Mouse (Mus musculus) megakaryocyte, embryonic 14.5 days (primary cell): ENCODE results near the gene Clic4. TPM values are rescaled to one million over a fixed set of nuclear protein-coding genes. Genes with fewer than 3 reads are reported as not detected.
A peak's percentile ranks its signal among the peaks of the same experiment; 100 is the strongest.

Source experiments
- H3K27me3 ChIP-seq: replicated peaks from 2 replicates; pipeline ENCODE3; 2012; ENCODE audit warnings: inconsistent platforms
- H3K36me3 ChIP-seq: replicated peaks from 2 replicates; pipeline ENCODE3; 2012; ENCODE audit warnings: low read length, inconsistent platforms, mixed read lengths
- H3K4me1 ChIP-seq: 2 replicates; pipeline ENCODE4 v1.6.1; 2012; ENCODE audit warnings: inconsistent platforms
- H3K4me3 ChIP-seq: replicated peaks from 2 replicates; pipeline ENCODE3; 2012; ENCODE audit warnings: moderate library complexity, mild to moderate bottlenecking, inconsistent platforms
- H3K9me3 ChIP-seq: 2 replicates; pipeline ENCODE4 v1.6.1; 2012; ENCODE audit warnings: inconsistent platforms
- FLI1 ChIP-seq: IDR thresholded peaks from 2 replicates; pipeline ENCODE4 v1.6.1; 2012; ENCODE audit warnings: low read length, inconsistent platforms, mixed read lengths
- GATA1 ChIP-seq: IDR thresholded peaks from 3 replicates; pipeline ENCODE4 v1.6.1; 2012; ENCODE audit warnings: mixed read lengths, low read length, inconsistent platforms, borderline replicate concordance
- polyA plus RNA-seq: library from polyadenylated mRNA; stranded (reverse); fragments of >175 nt; gene quantifications from 2 replicates; pipeline ENCODE4 v1.2.3, GENCODE M21; 2012; ENCODE audit warnings: low replicate concordance; ENCODE audit not compliant: insufficient read depth

Clic4 gene
- polyA plus RNA-seq, 1 experiment = 27.6 TPM

- Histone ChIP-seq H3K27me3 (no peaks in the 10 kb centered on the region), H3K9me3 (no peaks in the 10 kb centered on the region), H3K36me3 (peaks cover 82% of the 10 kb centered on the region), H3K4me3 (peak overlapping the region; percentile 86), H3K4me1 (peaks cover 79% of the 10 kb centered on the region)
- TF ChIP-seq GATA1 (no peak), FLI1 (no peak)
Observed at GRCm38 (mm10) chr4:135267521-135267920, 5.1 kb downstream of the Clic4 start.

- Histone ChIP-seq H3K4me1 (peaks cover 85% of the 10 kb centered on the region), H3K4me3 (peak overlapping the region; percentile 86), H3K27me3 (no peaks in the 10 kb centered on the region), H3K9me3 (no peaks in the 10 kb centered on the region), H3K36me3 (peaks cover 88% of the 10 kb centered on the region)
- TF ChIP-seq GATA1 (no peak), FLI1 (no peak)
Observed at GRCm38 (mm10) chr4:135266987-135267386, 5.6 kb downstream of the Clic4 start.

- peaks cover 85% of the 10 kb centered on the region for H3K4me1 ChIP-seq
Observed at GRCm38 (mm10) chr4:135260434-135260833, 12.2 kb downstream of the Clic4 start.

GRCm38 (mm10) chr4:135258521-135258920, 14.1 kb downstream of the Clic4 start:
- Histone ChIP-seq H3K4me1 (peaks cover 88% of the 10 kb centered on the region), H3K27me3 (no peaks in the 10 kb centered on the region), H3K4me3 (no peak overlapping the region), H3K36me3 (peaks cover 62% of the 10 kb centered on the region), H3K9me3 (no peaks in the 10 kb centered on the region)
- TF ChIP-seq FLI1 = no peak
- no peak for TF ChIP-seq GATA1

More at GRCm38 (mm10) chr4:135260434-135260833, 12.2 kb downstream of the Clic4 start:
- no peaks in the 10 kb centered on the region for H3K27me3 ChIP-seq
- no peak for TF ChIP-seq GATA1
- TF ChIP-seq FLI1 = no peak
- peaks cover 74% of the 10 kb centered on the region for H3K36me3 ChIP-seq
- H3K4me3 ChIP-seq = no peak overlapping the region
- no peaks in the 10 kb centered on the region for H3K9me3 ChIP-seq

- H3K27me3 ChIP-seq = no peaks in the 10 kb centered on the region
- H3K36me3 ChIP-seq = peaks cover 63% of the 10 kb centered on the region
- H3K4me1 ChIP-seq = peaks cover 88% of the 10 kb centered on the region
- no peak for TF ChIP-seq GATA1
- TF ChIP-seq FLI1 = no peak
- H3K9me3 ChIP-seq = no peaks in the 10 kb centered on the region
- H3K4me3 ChIP-seq = no peak overlapping the region
Observed at GRCm38 (mm10) chr4:135257881-135258476, 14.6 kb downstream of the Clic4 start.

- no peak for TF ChIP-seq GATA1
- H3K27me3 ChIP-seq = no peaks in the 10 kb centered on the region
- H3K4me1 ChIP-seq = peaks cover 88% of the 10 kb centered on the region
- H3K4me3 ChIP-seq = peak overlapping the region; percentile 84
- H3K36me3 ChIP-seq = peaks cover 57% of the 10 kb centered on the region
- H3K9me3 ChIP-seq = no peaks in the 10 kb centered on the region
Observed at GRCm38 (mm10) chr4:135256536-135257450, 15.8 kb downstream of the Clic4 start.

- Histone ChIP-seq H3K27me3 (no peaks in the 10 kb centered on the region), H3K4me1 (peaks cover 91% of the 10 kb centered on the region), H3K9me3 (peaks cover 4% of the 10 kb centered on the region; the same call in 1 of the 2 replicates), H3K4me3 (peak overlapping the region; percentile 84), H3K36me3 (peaks cover 58% of the 10 kb centered on the region)
- TF ChIP-seq GATA1 (no peak), FLI1 (no peak)
Observed at GRCm38 (mm10) chr4:135254770-135255169, 17.8 kb downstream of the Clic4 start.

GRCm38 (mm10) chr4:135254321-135254720, 18.3 kb downstream of the Clic4 start:
- Histone ChIP-seq H3K27me3 (no peaks in the 10 kb centered on the region), H3K4me3 (peak overlapping the region; percentile 84), H3K9me3 (peaks cover 8% of the 10 kb centered on the region), H3K36me3 (peaks cover 59% of the 10 kb centered on the region), H3K4me1 (peaks cover 93% of the 10 kb centered on the region)
- TF ChIP-seq FLI1 = no peak
- TF ChIP-seq GATA1 = no peak

GRCm38 (mm10) chr4:135253239-135254039, 19.2 kb downstream of the Clic4 start:
- peaks cover 59% of the 10 kb centered on the region for H3K36me3 ChIP-seq
- no peaks in the 10 kb centered on the region for H3K27me3 ChIP-seq
- TF ChIP-seq FLI1 = no peak
- TF ChIP-seq GATA1 = no peak
- H3K4me3 ChIP-seq = peak overlapping the region; percentile 84
- H3K4me1 ChIP-seq = peaks cover 93% of the 10 kb centered on the region
- H3K9me3 ChIP-seq = peaks cover 12% of the 10 kb centered on the region
